Mouse (Mus musculus): ENCODE measurements at regions not wholly inside any gene's neighbourhood (a gene's known extent, or its start where the extent isn't known, plus 50 kb on each side); places are given as distances from the start of the nearest gene placed in this dataset.

DNA sequence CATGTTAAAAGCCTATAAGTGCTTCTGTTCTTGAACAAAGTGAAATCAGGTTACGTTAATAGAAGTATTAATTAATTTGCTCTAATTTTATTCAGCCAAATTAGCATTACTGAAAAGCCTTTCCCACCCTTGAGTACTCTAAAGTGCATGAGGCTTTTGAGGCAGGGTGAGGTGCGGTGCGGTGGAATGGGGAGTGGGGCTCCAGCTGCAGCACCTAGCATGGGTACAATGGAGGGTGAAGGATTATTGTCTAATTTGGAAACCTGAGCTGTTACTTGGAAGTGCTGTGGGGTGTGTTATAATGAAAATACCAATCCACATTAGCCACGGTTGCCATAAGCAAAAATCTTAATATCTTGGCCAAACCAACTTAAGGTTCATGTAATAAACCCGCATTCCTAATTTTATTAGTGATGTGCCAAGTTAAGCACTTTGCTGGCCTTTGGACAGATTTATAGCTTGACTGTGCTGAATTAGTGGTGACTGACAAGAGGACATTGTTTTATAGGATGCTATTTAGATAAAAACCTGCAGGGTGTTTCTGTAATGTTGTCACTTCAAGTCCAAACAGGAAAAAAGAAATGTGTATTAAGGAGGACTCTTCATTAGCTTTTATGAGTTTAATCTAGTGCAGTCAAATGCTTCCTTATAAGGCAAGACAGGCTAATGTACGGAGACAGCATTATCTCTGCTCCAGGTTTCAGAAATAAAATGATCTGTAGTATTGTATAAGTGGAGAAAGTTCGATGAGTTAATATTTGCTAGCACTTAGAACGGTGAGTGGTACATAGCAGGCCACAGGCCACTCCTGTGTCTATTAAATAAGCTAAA is 382.2 kb downstream of the Lmo4 start:
- 68% methylated on average over 8 of the region's 8 CpGs for WGBS
- peak; percentile 62; the same call in 1 of the 2 replicates for ATAC-seq
- Histone ChIP-seq H3K4me1 (no peaks in the 10 kb centered on the region), H3K9ac (no peak overlapping the region), H3K4me3 (no peak overlapping the region), H3K27ac (no peak overlapping the region), H3K36me3 (ENCODE audit: poor library complexity, severe bottlenecking) (no peaks in the 10 kb centered on the region), H3K9me3 (replicated peaks) (no peaks in the 10 kb centered on the region), H3K27me3 (no peaks in the 10 kb centered on the region), H3K4me2 (no peak overlapping the region)

DNA sequence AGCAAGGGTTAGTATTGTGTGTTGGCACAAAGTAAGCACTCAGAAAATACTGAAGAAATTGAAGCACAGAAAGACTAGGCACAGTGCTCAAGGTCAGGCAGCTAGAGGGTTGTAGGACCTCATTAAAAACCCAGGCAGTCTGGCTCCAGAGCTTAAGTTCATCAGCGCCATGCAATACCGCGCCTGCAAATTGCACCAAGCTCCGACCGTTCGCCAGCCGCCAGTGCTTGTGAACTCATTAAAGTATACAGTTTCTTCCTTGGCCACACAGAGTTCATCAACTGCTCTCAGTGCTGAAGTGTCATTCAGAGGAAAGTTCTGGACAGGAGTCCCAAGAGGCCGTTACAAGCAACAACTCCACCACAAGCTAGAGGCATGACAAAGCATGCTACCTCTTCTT is 397.5 kb downstream of the Lmo4 start:
- no peaks in the 10 kb centered on the region for H3K9me3 ChIP-seq (replicated peaks)
- 91% methylated on average over 8 of the region's 8 CpGs for WGBS

DNA sequence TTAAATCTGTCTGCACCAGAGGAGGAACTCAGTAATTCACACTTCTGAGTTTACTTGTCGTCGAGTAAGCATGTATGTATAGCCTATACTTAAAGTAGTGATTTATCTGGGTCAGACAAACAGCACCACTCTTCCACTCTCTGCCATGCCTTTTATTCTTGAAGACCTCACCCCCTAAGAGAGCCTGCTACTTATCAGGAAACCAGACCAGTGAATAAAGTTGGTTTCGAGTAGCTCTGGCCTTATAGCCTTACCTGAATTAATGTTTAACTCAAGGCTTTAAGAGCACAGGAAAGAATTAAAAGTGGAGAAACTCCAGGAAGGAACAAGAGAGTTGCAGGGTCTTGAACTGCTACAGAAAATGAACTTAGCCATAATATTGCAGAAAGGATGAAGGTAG is 398.1 kb downstream of the Lmo4 start:
- Histone ChIP-seq H3K4me3 (no peak overlapping the region), H3K27ac (no peak overlapping the region), H3K9ac (no peak overlapping the region), H3K36me3 (ENCODE audit: poor library complexity, severe bottlenecking) (no peaks in the 10 kb centered on the region), H3K27me3 (no peaks in the 10 kb centered on the region), H3K9me3 (replicated peaks) (no peaks in the 10 kb centered on the region), H3K4me1 (no peaks in the 10 kb centered on the region), H3K4me2 (no peak overlapping the region)
- 94% methylated on average over 3 of the region's 3 CpGs for WGBS
- no peak for ATAC-seq

More for the DNA sequence above, 397.5 kb downstream of the Lmo4 start:
- Histone ChIP-seq H3K27me3 (no peaks in the 10 kb centered on the region), H3K9ac (no peak overlapping the region), H3K4me2 (no peak overlapping the region), H3K27ac (no peak overlapping the region), H3K36me3 (ENCODE audit: poor library complexity, severe bottlenecking) (no peaks in the 10 kb centered on the region), H3K4me3 (no peak overlapping the region), H3K4me1 (no peaks in the 10 kb centered on the region)
- ATAC-seq, result no peak

- H3K9ac ChIP-seq, result no peak overlapping the region
- no peak overlapping the region for H3K27ac ChIP-seq
- no peaks in the 10 kb centered on the region for H3K9me3 ChIP-seq (replicated peaks)
- H3K4me3 ChIP-seq, result no peak overlapping the region
- H3K4me2 ChIP-seq, result no peak overlapping the region
- 54% methylated on average over 5 of the region's 5 CpGs for WGBS
- ATAC-seq, result no peak
- H3K4me1 ChIP-seq, result no peaks in the 10 kb centered on the region
- no peaks in the 10 kb centered on the region for H3K27me3 ChIP-seq
- no peaks in the 10 kb centered on the region for H3K36me3 ChIP-seq (ENCODE audit: poor library complexity, severe bottlenecking)
Observed at GRCm38 (mm10) chr3:143797850-143798249, 407.2 kb downstream of the Lmo4 start.

GRCm38 (mm10) chr3:143790905-143791304 is 414.1 kb downstream of the Lmo4 start:
- ATAC-seq, result no peak
- H3K27ac ChIP-seq, result no peak overlapping the region
- H3K4me3 ChIP-seq, result no peak overlapping the region
- peaks cover 11% of the 10 kb centered on the region for H3K4me1 ChIP-seq
- WGBS, result 72% methylated on average over 8 of the region's 8 CpGs
- H3K4me2 ChIP-seq, result no peak overlapping the region
- no peak overlapping the region for H3K9ac ChIP-seq
- no peaks in the 10 kb centered on the region for H3K36me3 ChIP-seq (ENCODE audit: poor library complexity, severe bottlenecking)
- H3K9me3 ChIP-seq (replicated peaks), result no peaks in the 10 kb centered on the region
- H3K27me3 ChIP-seq, result no peaks in the 10 kb centered on the region

DNA sequence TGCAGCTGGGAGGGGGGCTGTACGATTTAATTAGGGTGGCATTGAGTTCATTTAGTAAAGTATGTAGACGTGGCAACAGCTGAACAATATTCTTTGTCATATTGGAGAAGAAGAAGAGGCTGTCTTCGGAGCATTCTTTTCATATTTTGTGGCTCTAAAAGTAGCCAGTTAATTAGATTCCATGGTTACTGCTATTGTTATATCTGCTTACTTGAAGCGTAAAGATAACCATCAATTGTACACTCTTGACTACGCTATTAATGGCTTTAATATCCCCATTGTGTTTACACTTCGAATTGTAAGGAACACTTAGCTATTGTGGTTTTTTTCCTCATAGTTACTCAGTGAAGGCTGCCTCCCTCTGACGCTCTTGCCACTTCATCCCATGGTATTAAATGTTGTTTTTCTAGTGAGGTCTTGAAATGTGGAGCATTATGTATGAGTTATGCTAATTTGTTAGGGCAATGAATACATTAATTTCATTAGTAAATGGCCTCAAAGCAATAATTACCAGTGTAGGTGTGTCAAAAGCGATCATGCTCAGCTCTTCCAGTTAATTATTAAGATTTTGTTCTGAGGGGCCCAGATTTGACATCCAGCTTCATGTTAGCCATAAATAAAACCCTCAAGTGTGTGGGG is 415.0 kb downstream of the Lmo4 start:
- Histone ChIP-seq H3K36me3 (ENCODE audit: poor library complexity, severe bottlenecking) (no peaks in the 10 kb centered on the region), H3K9me3 (replicated peaks) (no peaks in the 10 kb centered on the region), H3K27me3 (no peaks in the 10 kb centered on the region), H3K4me3 (no peak overlapping the region), H3K9ac (no peak overlapping the region), H3K27ac (no peak overlapping the region), H3K4me1 (peaks cover 11% of the 10 kb centered on the region), H3K4me2 (no peak overlapping the region)
- 0 out of 2 replicates have a peak, but pooled peaks have one; percentile 30 for ATAC-seq
- WGBS, result 16% methylated on average over 8 of the region's 8 CpGs

- no peak overlapping the region for H3K4me3 ChIP-seq
- peaks cover 11% of the 10 kb centered on the region for H3K4me1 ChIP-seq
- ATAC-seq, result no peak
- no peaks in the 10 kb centered on the region for H3K9me3 ChIP-seq (replicated peaks)
- WGBS, result 96% methylated on average over 8 of the region's 8 CpGs
- no peak overlapping the region for H3K27ac ChIP-seq
- no peak overlapping the region for H3K4me2 ChIP-seq
- no peaks in the 10 kb centered on the region for H3K27me3 ChIP-seq
- no peaks in the 10 kb centered on the region for H3K36me3 ChIP-seq (ENCODE audit: poor library complexity, severe bottlenecking)
- no peak overlapping the region for H3K9ac ChIP-seq
Observed at GRCm38 (mm10) chr3:143786889-143787288, 418.1 kb downstream of the Lmo4 start.

DNA sequence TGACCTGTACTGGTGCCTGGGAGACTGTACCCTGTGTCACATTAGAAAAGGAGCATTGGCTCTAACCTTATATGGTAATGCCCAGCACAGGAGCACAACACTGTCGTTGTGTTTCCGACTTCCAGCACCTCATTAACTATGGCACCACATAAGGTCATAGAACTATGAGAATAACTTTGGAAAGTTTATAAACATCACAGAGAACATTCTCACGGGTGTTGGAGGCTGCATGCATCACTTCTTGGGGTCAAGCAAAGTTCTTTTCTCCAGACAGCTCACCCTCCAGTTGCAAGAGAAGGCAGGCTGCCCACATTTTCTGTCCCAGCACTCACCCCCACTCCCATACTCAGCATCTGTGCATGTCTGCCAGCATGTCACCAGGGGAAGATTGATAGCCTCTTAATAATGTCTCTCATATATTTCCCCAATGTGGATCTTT is 420.6 kb downstream of the Lmo4 start:
- no peaks in the 10 kb centered on the region for H3K27me3 ChIP-seq
- H3K27ac ChIP-seq, result no peak overlapping the region
- no peak overlapping the region for H3K4me2 ChIP-seq
- ATAC-seq, result no peak
- WGBS, result 82% methylated on average over 3 of the region's 3 CpGs
- no peaks in the 10 kb centered on the region for H3K36me3 ChIP-seq (ENCODE audit: poor library complexity, severe bottlenecking)
- H3K4me1 ChIP-seq, result no peaks in the 10 kb centered on the region
- no peaks in the 10 kb centered on the region for H3K9me3 ChIP-seq (replicated peaks)
- H3K9ac ChIP-seq, result no peak overlapping the region
- no peak overlapping the region for H3K4me3 ChIP-seq

GRCm38 (mm10) chr3:143778161-143778560 is 426.9 kb downstream of the Lmo4 start:
- H3K4me2 ChIP-seq, result no peak overlapping the region
- H3K4me3 ChIP-seq, result no peak overlapping the region
- no peak for ATAC-seq
- H3K36me3 ChIP-seq (ENCODE audit: poor library complexity, severe bottlenecking), result no peaks in the 10 kb centered on the region
- no peaks in the 10 kb centered on the region for H3K9me3 ChIP-seq (replicated peaks)
- H3K27ac ChIP-seq, result no peak overlapping the region
- H3K4me1 ChIP-seq, result no peaks in the 10 kb centered on the region
- WGBS, result 66% methylated on average over 2 of the region's 2 CpGs
- H3K9ac ChIP-seq, result no peak overlapping the region
- no peaks in the 10 kb centered on the region for H3K27me3 ChIP-seq

GRCm38 (mm10) chr3:143759337-143759736 is 445.7 kb downstream of the Lmo4 start:
- H3K9me3 ChIP-seq (replicated peaks), result no peaks in the 10 kb centered on the region
- no peak overlapping the region for H3K9ac ChIP-seq
- H3K27ac ChIP-seq, result no peak overlapping the region
- H3K4me2 ChIP-seq, result no peak overlapping the region
- no peaks in the 10 kb centered on the region for H3K4me1 ChIP-seq
- no peaks in the 10 kb centered on the region for H3K27me3 ChIP-seq
- H3K36me3 ChIP-seq (ENCODE audit: poor library complexity, severe bottlenecking), result no peaks in the 10 kb centered on the region
- no peak for ATAC-seq
- H3K4me3 ChIP-seq, result no peak overlapping the region
- WGBS, result 100% methylated on average over 1 of the region's 1 CpGs

- WGBS, result 90% methylated on average over 3 of the region's 3 CpGs
- Histone ChIP-seq H3K9me3 (replicated peaks) (no peaks in the 10 kb centered on the region), H3K4me2 (no peak overlapping the region), H3K36me3 (ENCODE audit: poor library complexity, severe bottlenecking) (no peaks in the 10 kb centered on the region), H3K27me3 (no peaks in the 10 kb centered on the region), H3K9ac (no peak overlapping the region), H3K27ac (no peak overlapping the region), H3K4me3 (no peak overlapping the region), H3K4me1 (no peaks in the 10 kb centered on the region)
- ATAC-seq, result no peak
Observed at GRCm38 (mm10) chr3:143753197-143753596, 451.8 kb downstream of the Lmo4 start.

DNA sequence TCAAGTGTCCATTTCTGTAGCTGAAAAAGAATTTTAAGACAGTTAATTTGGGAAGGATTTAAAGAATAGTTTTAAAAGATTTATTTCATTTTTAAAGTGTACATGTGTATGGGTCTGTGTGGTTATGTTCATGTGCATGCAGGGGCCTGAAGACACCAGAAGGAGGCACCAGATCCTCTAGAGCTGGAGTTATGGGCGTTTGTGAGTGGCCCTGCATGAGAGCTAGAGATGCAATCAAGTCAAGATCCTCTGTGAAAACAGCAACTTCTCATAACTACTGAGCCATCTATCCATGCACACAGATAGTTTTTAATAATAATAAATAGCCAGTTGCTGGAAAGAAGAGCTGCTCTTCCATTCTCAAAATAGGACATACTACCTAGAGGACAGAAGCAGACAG is 452.4 kb downstream of the Lmo4 start:
- Histone ChIP-seq H3K27ac (no peak overlapping the region), H3K4me1 (no peaks in the 10 kb centered on the region), H3K4me2 (no peak overlapping the region), H3K4me3 (no peak overlapping the region), H3K36me3 (ENCODE audit: poor library complexity, severe bottlenecking) (no peaks in the 10 kb centered on the region), H3K9me3 (replicated peaks) (no peaks in the 10 kb centered on the region), H3K9ac (no peak overlapping the region), H3K27me3 (no peaks in the 10 kb centered on the region)
- ATAC-seq, result no peak
- WGBS, result 68% methylated on average over 1 of the region's 1 CpGs

Data from forebrain, embryonic 13.5 days (tissue).